Mouse (Mus musculus) embryonic facial prominence, embryonic 14.5 days (tissue): ENCODE measurements at regions not wholly inside any gene's neighbourhood (a gene's known extent, or its start where the extent isn't known, plus 50 kb on each side); places are given as distances from the start of the nearest gene placed in this dataset.

Experiments used
- ATAC-seq: fragments of 200-750 bp; cut with Nextera tagmentation; 2 replicates; pipeline ENCODE4 v1.8.0; 2017; ENCODE audit warnings: low read depth, moderate number of reproducible peaks, moderate TSS enrichment
- DNase-seq: peaks from one replicate; pipeline ENCODE4 v3.0.0-alpha.2; 2015; ENCODE audit warnings: low spot score
- H3K27ac ChIP-seq: fragments of 300-500 bp; sonication (generic); replicated peaks from 2 replicates; pipeline ENCODE4 v1.5.1; 2014; ENCODE audit warnings: low read depth, mild to moderate bottlenecking, low read length, moderate library complexity
- H3K27me3 ChIP-seq: fragments of 300-500 bp; sonication (generic); replicated peaks from 2 replicates; pipeline ENCODE4 v1.6.1; 2014; ENCODE audit warnings: low read length; ENCODE audit not compliant: control insufficient read depth, insufficient read depth
- H3K36me3 ChIP-seq: fragments of 300-500 bp; sonication (generic); 2 replicates; pipeline ENCODE4 v1.6.1; 2014; ENCODE audit warnings: low read length, mixed read lengths; ENCODE audit not compliant: control insufficient read depth, insufficient read depth
- H3K4me1 ChIP-seq: fragments of 300-500 bp; sonication (generic); 2 replicates; pipeline ENCODE4 v1.6.1; 2014; ENCODE audit warnings: antibody characterized with exemption, low read length; ENCODE audit not compliant: control insufficient read depth, insufficient read depth
- H3K4me2 ChIP-seq: fragments of 300-500 bp; sonication (generic); 2 replicates; pipeline ENCODE4 v1.6.1; 2014; ENCODE audit warnings: low read depth, mild to moderate bottlenecking, low read length, moderate library complexity, mixed read lengths
- H3K4me3 ChIP-seq: fragments of 300-500 bp; sonication (generic); 2 replicates; pipeline ENCODE4 v1.5.1; 2014; ENCODE audit warnings: low read depth, mild to moderate bottlenecking, low read length
- H3K9ac ChIP-seq: fragments of 300-500 bp; sonication (generic); 2 replicates; pipeline ENCODE4 v1.6.1; 2014; ENCODE audit warnings: low read depth, mild to moderate bottlenecking, low read length, moderate library complexity, mixed read lengths
- H3K9me3 ChIP-seq: fragments of 300-500 bp; sonication (generic); 2 replicates; pipeline ENCODE4 v1.6.1; 2016; ENCODE audit warnings: low read length; ENCODE audit not compliant: control insufficient read depth
- WGBS: fragments of 180-500 bp; shearing (Covaris S2); extraction: QIAGEN DNeasy Blood & Tissue Kit; methylation state at CpG from one replicate; pipeline ENCODE4 v1.1.7; 2014; 5-methylcytosine and 5-hydroxymethylcytosine counted together

DNA sequence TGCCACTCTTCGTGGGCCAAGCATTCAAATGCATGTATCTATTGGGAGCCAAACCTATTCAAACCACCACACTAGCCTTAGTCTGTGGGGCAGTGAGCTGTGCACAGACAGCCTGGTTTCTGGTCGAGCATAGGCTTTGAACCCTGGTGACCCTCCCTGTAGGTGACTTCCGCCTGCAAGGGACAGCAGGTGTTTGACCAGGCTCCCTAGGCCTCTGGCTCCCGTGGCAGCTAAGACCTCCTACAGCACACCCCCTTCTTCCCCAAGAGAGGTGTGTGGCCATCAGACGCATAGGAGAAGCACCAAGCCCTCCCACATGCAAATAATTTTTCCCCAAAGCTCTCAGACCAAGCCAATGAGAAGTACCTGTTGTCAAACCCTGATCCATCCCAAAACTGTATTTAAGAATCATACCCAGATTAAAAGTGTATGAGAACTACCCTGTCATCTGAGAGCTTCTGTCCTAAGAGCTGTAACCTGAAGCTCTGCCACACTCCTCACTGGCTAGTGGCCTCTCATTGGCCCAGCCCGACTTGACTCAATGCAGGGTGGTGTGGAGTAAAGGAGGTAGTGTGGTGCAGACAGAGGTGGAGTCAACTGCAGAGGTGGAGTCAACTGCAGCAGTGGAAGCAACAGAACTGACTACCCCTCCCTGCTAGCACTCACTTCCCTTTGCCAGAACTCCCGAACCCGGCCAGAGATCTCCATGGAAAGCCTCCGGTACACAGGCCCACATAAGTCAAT is 82.5 kb upstream of the Usp38 start:
- no peak overlapping the region for H3K27ac ChIP-seq
- WGBS: 35% methylated on average over 9 of the region's 9 CpGs
- H3K9ac ChIP-seq: no peak overlapping the region
- H3K4me2 ChIP-seq: no peak overlapping the region
- H3K9me3 ChIP-seq: no peaks in the 10 kb centered on the region
- no peaks in the 10 kb centered on the region for H3K4me1 ChIP-seq
- H3K36me3 ChIP-seq: no peaks in the 10 kb centered on the region
- ATAC-seq (peak; percentile 79; the same call in 1 of the 2 replicates), DNase-seq (no peak)
- H3K27me3 ChIP-seq: no peaks in the 10 kb centered on the region
- no peak overlapping the region for H3K4me3 ChIP-seq

DNA sequence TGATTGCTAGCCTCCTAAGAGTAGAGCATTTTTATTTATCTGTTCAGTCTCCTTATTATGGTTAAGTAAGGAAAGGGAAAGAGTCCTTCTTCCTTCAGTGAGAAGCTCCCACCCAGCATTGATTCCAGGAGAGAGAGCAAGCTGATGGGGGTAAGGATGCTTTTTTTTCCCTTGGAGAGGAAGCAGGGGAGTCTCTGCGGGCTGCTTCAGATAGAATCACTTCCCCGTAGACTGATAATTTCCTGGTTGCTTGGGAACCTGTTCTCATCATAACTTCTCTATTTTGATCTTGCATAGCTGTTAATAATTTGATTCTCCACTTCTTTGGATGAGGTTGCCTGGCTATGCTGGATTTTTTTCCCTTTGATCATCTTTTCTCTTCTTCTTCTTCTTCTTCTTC is 80.5 kb upstream of the Usp38 start:
- no peak overlapping the region for H3K27ac ChIP-seq
- no peak for ATAC-seq
- H3K4me1 ChIP-seq: no peaks in the 10 kb centered on the region
- 46% methylated on average over 2 of the region's 2 CpGs for WGBS
- H3K9me3 ChIP-seq: no peaks in the 10 kb centered on the region
- no peak overlapping the region for H3K4me2 ChIP-seq
- H3K4me3 ChIP-seq: no peak overlapping the region
- H3K27me3 ChIP-seq: no peaks in the 10 kb centered on the region
- DNase-seq: no peak
- no peaks in the 10 kb centered on the region for H3K36me3 ChIP-seq
- no peak overlapping the region for H3K9ac ChIP-seq

DNA sequence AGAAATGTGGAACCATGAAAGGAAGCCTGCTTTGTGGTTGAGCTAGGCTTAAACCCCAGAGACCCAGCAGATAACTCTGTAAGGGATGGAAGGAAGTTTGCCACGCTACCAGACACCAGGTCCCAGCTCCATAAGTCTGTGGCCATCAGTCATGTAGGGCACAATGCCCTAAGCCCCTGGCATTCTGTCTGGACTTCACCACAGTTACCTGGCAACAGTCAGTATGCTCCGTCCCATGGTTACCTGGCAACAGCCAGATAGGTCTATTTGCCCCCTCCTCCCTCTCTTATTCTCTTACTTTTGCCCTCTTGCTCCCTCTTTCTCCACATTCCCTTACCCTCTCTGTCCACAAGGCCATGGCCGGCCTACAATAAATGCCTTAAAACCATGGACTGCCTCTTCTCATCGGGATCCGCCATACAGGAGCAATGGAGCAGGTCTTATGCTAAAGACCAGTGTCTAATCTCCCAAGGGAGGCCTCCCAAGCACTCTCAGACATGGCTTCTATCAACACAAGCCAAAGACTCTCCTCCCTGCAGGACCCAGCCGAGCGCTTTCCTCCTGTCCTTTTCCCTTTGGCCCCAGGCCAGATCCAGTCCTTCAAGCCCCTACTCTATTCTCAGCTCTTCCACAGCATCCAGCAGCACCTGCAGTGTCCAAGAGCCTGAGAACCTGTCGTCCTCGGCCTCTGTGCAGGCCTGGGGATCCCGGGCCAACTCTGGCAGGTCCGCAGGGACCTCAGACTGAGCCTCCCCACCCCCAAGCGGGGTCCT is 66.3 kb upstream of the Usp38 start:
- ATAC-seq (no peak), DNase-seq (no peak)
- H3K4me1 ChIP-seq: no peaks in the 10 kb centered on the region
- H3K36me3 ChIP-seq: no peaks in the 10 kb centered on the region
- no peaks in the 10 kb centered on the region for H3K27me3 ChIP-seq
- WGBS: 72% methylated on average over 12 of the region's 12 CpGs
- no peaks in the 10 kb centered on the region for H3K9me3 ChIP-seq
- no peak overlapping the region for H3K27ac ChIP-seq
- no peak overlapping the region for H3K9ac ChIP-seq
- H3K4me3 ChIP-seq: no peak overlapping the region
- H3K4me2 ChIP-seq: no peak overlapping the region

DNA sequence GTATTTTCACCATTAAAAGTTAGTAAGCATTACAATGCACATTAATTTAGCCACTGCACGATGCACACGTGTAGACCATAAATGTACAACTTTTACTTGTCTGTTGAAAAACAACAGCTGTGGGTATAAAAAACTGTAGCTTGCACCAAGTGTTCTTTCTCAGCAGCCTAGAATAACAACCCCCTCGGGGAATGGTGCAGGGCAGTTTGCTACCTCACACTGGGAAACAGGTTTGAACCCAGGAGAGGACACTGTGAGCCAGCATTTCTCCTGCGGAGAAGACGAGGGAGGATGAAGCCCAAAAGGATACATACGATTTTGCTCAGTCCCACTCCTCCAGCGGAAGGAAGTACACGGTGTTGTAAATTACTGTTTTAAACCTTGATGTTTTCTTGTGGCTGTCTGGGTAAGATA is 65.2 kb upstream of the Usp38 start:
- Histone ChIP-seq H3K36me3 (no peaks in the 10 kb centered on the region), H3K4me2 (no peak overlapping the region), H3K9me3 (no peaks in the 10 kb centered on the region), H3K27ac (no peak overlapping the region), H3K27me3 (no peaks in the 10 kb centered on the region), H3K4me3 (no peak overlapping the region), H3K4me1 (no peaks in the 10 kb centered on the region), H3K9ac (no peak overlapping the region)
- DNase-seq (no peak), ATAC-seq (no peak)
- 75% methylated on average over 8 of the region's 8 CpGs for WGBS

DNA sequence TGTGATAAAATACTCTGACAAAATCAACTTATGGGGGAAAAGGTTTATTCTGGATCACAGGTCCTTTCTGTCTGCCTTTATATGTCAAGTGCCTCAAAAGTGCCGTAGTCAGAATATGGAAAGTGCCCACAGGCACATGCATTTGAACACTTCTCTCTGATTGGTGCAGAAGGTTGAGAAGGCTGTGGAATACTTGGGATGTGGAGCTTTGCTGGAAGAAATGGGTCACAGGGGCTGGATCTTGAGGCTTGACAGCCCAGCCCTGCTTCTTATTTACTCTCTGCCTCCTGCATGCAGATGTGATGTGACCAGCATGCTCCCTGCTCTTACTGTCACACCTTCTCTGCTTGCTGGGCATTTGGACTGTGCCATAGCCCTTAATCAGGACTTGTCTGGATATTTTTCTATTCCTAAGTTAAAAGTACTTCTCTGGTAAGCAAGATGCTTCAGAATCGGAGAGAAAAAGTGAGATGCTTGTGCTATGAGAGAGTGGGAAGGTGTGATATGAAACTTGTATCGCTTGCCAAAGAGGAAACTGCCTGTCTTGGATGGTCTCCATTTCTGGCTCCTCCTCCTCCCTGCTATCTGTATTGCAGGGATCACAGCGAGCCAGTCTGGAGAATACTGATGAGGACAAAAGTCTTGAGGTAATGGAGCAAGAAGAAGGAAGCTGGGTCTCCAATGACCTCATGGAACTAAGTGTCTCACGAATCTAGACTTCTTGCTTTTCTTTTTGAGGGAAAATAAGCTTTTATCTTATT is 54.5 kb upstream of the Usp38 start:
- Histone ChIP-seq H3K9ac (no peak overlapping the region), H3K9me3 (no peaks in the 10 kb centered on the region), H3K4me2 (no peak overlapping the region), H3K4me3 (no peak overlapping the region), H3K27me3 (no peaks in the 10 kb centered on the region), H3K36me3 (no peaks in the 10 kb centered on the region), H3K4me1 (no peaks in the 10 kb centered on the region), H3K27ac (no peak overlapping the region)
- no peak for DNase-seq
- ATAC-seq: no peak
- 67% methylated on average over 5 of the region's 5 CpGs for WGBS

DNA sequence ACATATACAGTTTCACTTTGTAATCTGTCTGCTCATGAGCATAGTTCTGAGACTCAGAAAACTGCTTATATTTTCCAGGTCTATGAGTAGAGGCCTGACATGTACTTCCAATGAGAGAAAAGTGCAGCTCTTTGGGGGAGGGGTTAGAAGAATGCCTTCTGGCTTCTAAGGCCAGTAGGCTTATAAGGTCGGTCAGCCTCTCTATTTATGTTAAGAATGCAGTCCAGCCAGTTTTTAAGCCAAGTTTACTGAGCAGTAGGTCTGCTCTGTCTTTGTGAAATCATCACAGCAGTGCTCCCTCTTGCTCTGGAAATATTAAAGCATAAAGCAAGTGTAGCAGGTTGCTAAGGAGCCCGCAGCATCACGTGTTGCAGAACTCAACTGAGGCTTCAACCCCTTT is 53.8 kb upstream of the Usp38 start:
- H3K9ac ChIP-seq: no peak overlapping the region
- H3K9me3 ChIP-seq: no peaks in the 10 kb centered on the region
- WGBS: 60% methylated on average over 3 of the region's 3 CpGs
- no peak overlapping the region for H3K27ac ChIP-seq
- ATAC-seq (no peak; the same call in 1 of the 2 replicates), DNase-seq (peak; percentile 62)
- no peaks in the 10 kb centered on the region for H3K27me3 ChIP-seq
- H3K36me3 ChIP-seq: no peaks in the 10 kb centered on the region
- H3K4me3 ChIP-seq: no peak overlapping the region
- no peak overlapping the region for H3K4me2 ChIP-seq
- H3K4me1 ChIP-seq: no peaks in the 10 kb centered on the region

DNA sequence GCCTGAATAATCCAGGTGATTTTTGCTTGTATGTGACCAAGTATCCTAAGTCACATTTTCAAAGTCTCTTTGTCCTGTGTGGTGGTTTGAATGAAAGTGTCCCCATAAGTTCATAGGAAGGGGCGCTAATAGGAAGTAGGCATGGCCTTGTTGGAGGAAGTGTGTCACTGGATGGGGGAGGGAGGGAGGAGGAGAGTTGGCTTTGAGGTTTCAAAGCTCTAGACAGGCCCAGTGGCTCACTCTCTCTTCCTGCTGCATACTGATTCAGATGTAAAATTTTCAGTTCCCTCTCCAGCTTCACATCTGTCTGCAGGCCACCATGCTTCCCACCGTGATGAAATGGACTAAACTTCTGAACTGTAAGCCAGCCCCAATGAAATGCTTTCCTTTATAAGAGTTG is 52.0 kb upstream of the Usp38 start:
- Histone ChIP-seq H3K4me3 (no peak overlapping the region), H3K9ac (no peak overlapping the region), H3K36me3 (no peaks in the 10 kb centered on the region), H3K4me1 (no peaks in the 10 kb centered on the region), H3K4me2 (no peak overlapping the region), H3K27me3 (no peaks in the 10 kb centered on the region), H3K9me3 (no peaks in the 10 kb centered on the region), H3K27ac (no peak overlapping the region)
- no peak for DNase-seq
- no peak for ATAC-seq
- WGBS: 85% methylated on average over 2 of the region's 2 CpGs
